Mouse (Mus musculus) kidney, adult 2 months (tissue): ENCODE measurements around the gene App.

Experiments used
- CTCF ChIP-seq: fragments of 200-500 bp; conservative IDR thresholded peaks from 2 replicates; pipeline ENCODE4 v1.5.1; 2011; ENCODE audit warnings: low read depth, mild to moderate bottlenecking, control low read depth, low read length, moderate library complexity, mixed read lengths; ENCODE audit not compliant: insufficient read depth, insufficient read length
- POLR2A ChIP-seq: fragments of 200-500 bp; IDR thresholded peaks from one replicate; pipeline ENCODE4 v1.6.1; 2011; ENCODE audit warnings: low read depth, low read length, control low read depth

DNA sequence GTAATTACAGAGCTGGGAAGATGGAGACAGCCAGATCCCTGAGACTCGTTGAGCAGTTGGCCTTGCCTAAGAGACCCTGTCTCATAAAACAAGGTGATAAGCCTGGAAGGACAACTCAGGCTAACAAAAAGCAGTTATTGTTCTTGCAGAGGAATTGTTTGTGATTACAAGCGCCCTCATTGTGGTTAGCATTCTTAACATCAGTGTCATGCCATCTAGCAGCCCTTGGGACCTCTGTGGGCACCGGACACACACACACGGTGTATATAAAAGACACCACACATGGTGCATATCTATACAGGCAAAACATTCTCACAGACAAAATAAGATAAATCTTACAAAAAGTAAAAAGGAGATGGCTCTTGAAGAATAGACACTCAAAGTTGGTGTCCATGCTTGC lies 68.0 kb downstream of the App start:
- TF ChIP-seq CTCF, result no peak
- no peak for TF ChIP-seq POLR2A
